Mouse (Mus musculus) kidney, adult 2 months (tissue): ENCODE results near the gene BC030499. TPM values are rescaled to one million over a fixed set of nuclear protein-coding genes. Genes with fewer than 3 reads are reported as not detected.
A peak's percentile ranks its signal among the peaks of the same experiment; 100 is the strongest.

Experiments
- DNase-seq: peaks from one replicate; pipeline ENCODE4 v3.0.0; 2021
- H3K27ac ChIP-seq: fragments of 200-500 bp; 2 replicates; pipeline ENCODE4 v1.5.1; 2012; ENCODE audit warnings: low read depth, low read length, control low read depth, inconsistent platforms; ENCODE audit not compliant: insufficient read depth
- H3K27me3 ChIP-seq: fragments of 200-500 bp; replicated peaks from 2 replicates; pipeline ENCODE4 v1.6.1; 2012; ENCODE audit warnings: mild to moderate bottlenecking, moderate library complexity, low read length, inconsistent platforms; ENCODE audit not compliant: control insufficient read depth, insufficient read depth
- H3K36me3 ChIP-seq: fragments of 200-500 bp; 2 replicates; pipeline ENCODE4 v1.6.1; 2012; ENCODE audit warnings: mild to moderate bottlenecking, moderate library complexity, low read length, inconsistent platforms; ENCODE audit not compliant: control insufficient read depth, insufficient read depth
- H3K4me1 ChIP-seq: fragments of 200-500 bp; 2 replicates; pipeline ENCODE4 v1.6.1; 2011; ENCODE audit warnings: low read length; ENCODE audit not compliant: control insufficient read depth, insufficient read depth
- H3K4me3 ChIP-seq: fragments of 200-500 bp; 2 replicates; pipeline ENCODE4 v1.5.1; 2011; ENCODE audit warnings: mild to moderate bottlenecking, low read depth, low read length, control low read depth; ENCODE audit not compliant: insufficient read depth
- CTCF ChIP-seq: fragments of 200-500 bp; conservative IDR thresholded peaks from 2 replicates; pipeline ENCODE4 v1.5.1; 2011; ENCODE audit warnings: low read depth, mild to moderate bottlenecking, control low read depth, low read length, moderate library complexity, mixed read lengths; ENCODE audit not compliant: insufficient read depth, insufficient read length
- POLR2A ChIP-seq: fragments of 200-500 bp; IDR thresholded peaks from one replicate; pipeline ENCODE4 v1.6.1; 2011; ENCODE audit warnings: low read depth, low read length, control low read depth
- WGBS: fragments of 180-500 bp; shearing (Covaris S2); methylation state at CpG from one replicate; pipeline ENCODE4 v1.1.7; 2018; 5-methylcytosine and 5-hydroxymethylcytosine counted together
- polyA plus RNA-seq: library from polyadenylated mRNA; depleted of rRNA; stranded (reverse); fragments of >200 nt; gene quantifications from 2 replicates; pipeline ENCODE4 v1.2.3, GENCODE M21; 2012; rRNA removed

Gene BC030499
- 0.15 and 0.19 TPM in 2 replicates for polyA plus RNA-seq

DNA sequence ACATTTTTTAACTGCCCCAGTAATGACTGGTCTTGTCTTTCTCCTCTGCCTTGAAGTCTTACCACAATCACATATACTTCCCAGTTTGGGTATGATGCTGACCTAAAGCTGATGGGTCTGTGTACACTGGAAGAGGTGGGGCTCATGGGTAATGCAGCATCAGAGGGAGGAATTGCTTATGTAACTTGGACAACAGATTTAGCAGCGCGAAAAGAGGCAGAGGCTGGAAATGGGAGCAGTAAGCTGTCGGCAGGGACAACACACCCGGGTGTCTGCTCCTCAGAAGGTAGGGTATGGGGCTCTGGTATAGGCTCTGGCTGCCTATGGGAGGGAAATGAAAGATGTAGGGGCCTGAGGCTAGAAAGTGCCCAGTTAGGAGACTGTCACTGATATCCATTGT lies at the start of gene BC030499:
TSS of gene BC030499 (plus strand) at position 188 of the 400 bp plus-strand sequence.
- H3K36me3 ChIP-seq = peaks cover 16% of the 10 kb centered on the region
- H3K27me3 ChIP-seq = no peaks in the 10 kb centered on the region
- DNase-seq = no peak
- no peak within 1 kb of the TSS for H3K27ac ChIP-seq
- 89% methylated on average over 4 of the region's 4 CpGs for WGBS
- H3K4me1 ChIP-seq = no peaks in the 10 kb centered on the region
- no peak for TF ChIP-seq CTCF
- TF ChIP-seq POLR2A = no peak
- no peak within 1 kb of the TSS for H3K4me3 ChIP-seq

DNA sequence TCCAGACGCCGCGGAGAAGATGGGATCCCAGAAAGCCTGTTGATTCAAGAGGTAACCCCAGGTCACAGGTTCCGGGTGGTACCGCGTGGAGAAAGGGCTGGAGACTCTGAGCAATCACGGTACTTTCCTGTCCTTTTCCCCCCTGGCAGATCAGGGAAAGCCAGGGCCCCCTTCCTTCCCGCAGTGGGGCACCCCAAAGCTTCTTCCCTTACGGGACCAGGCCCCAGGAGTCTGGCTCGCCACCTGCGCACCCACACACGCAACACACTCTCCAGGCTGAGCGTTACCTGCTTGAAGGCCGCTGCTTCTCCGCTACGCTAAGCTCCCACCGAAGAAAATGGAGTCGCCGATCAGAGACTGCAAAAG lies 45.4 kb upstream of the BC030499 start:
- DNase-seq = no peak
- Histone ChIP-seq H3K27ac (peak overlapping the region; percentile 99), H3K36me3 (no peaks in the 10 kb centered on the region), H3K4me1 (peaks cover 9% of the 10 kb centered on the region), H3K27me3 (no peaks in the 10 kb centered on the region), H3K4me3 (peak overlapping the region; percentile 83)
- TF ChIP-seq CTCF (no peak), POLR2A (no peak)
- WGBS = 1% methylated on average over 19 of the region's 19 CpGs

DNA sequence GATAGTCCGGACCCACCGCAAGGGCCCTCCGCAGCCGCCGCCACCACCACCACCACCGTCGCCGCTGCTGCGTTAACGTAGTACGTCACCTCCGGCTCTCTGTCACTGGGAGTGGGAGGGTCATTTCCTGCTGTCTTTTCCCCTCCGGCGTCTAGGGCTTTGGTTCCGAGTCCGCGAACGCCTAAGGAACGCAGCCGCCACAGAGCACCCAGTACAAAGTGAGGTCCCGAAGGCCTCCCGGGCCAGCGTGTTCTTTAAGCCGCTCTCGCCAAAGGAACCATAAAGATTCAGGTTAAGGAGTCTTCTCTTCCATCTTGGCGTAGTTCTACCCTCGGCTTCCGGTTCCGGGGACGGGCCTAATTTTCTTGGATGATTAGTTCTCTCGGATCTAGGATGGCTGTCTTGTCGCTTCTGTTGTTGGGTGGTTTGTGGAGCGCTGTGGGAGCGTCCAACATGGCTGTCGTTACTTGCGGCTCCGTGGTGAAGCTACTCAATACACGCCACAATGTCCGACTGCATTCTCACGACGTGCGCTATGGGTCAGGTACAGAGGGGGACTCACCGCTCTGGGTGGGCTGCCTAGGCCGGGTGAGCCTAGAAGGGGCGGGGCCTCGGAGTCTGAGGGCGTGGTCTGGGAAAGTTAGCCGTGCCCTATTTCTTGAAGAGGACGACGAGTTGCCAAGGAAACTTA lies 44.9 kb upstream of the BC030499 start, which contains the start of the genes Sdf2 and Supt6:
TSS of gene Sdf2 (plus strand) at position 120 of the 691 bp plus-strand sequence.
TSS of gene Supt6 (minus strand) at position 361 of the 691 bp plus-strand sequence.
- H3K27ac ChIP-seq = peak within 1 kb of the TSS; percentile 99
- under 1% methylated on average over 50 of the region's 50 CpGs for WGBS
- DNase-seq = peak; percentile 96

DNA sequence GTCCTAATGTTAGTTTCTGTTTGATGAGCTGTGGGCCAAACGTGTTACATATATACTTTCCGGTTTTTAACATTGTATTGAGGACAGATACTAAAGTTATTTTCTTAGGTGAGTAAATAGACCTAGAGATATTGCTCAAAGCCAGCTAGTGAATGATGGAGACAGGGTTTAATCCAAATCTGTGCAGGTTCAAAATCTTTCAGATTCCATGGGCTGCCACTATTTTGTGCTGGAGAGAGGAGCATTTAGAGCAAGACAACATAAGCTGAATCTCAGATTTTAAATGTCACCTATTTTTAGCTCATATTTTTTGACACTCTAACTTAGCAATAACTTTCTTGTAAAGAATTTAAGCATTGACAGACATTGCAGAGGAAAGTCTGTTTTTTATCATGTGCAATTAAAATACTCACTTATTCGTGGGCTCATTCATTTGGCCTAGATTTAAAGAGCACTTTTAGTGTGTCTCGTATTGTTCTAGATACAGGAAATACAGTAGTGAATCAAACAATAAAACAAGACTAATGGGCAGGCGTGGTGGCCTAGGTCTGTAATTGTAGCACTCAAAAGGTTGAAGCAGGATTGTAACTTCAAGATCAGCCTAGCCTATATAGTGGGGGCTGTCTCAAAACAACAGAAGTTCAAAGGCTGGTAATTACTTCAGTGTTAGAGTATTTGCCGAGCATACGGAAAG lies 44.2 kb upstream of the BC030499 start:
- Histone ChIP-seq H3K4me1 (peaks cover 9% of the 10 kb centered on the region), H3K36me3 (no peaks in the 10 kb centered on the region), H3K27me3 (no peaks in the 10 kb centered on the region), H3K4me3 (peak overlapping the region; percentile 83), H3K27ac (peak overlapping the region; percentile 99)
- no peak for TF ChIP-seq POLR2A
- no peak for TF ChIP-seq CTCF
- DNase-seq = no peak
- 19% methylated on average over 7 of the region's 7 CpGs for WGBS

More for the DNA sequence above, 44.9 kb upstream of the BC030499 start, which contains the start of the genes Sdf2 and Supt6:
- TF ChIP-seq POLR2A (peak; percentile 33), CTCF (no peak)
- Histone ChIP-seq H3K27me3 (no peaks in the 10 kb centered on the region), H3K4me1 (peaks cover 9% of the 10 kb centered on the region), H3K4me3 (peak within 1 kb of the TSS; percentile 83), H3K36me3 (no peaks in the 10 kb centered on the region)

- no peak overlapping the region; the same call in 1 of the 2 replicates for H3K4me3 ChIP-seq
- H3K27me3 ChIP-seq = no peaks in the 10 kb centered on the region
- TF ChIP-seq CTCF = no peak
- no peak for TF ChIP-seq POLR2A
- WGBS = 31% methylated on average over 3 of the region's 3 CpGs
- peaks cover 9% of the 10 kb centered on the region for H3K4me1 ChIP-seq
- DNase-seq = no peak
- H3K36me3 ChIP-seq = no peaks in the 10 kb centered on the region; the same call in 1 of the 2 replicates
- no peak overlapping the region for H3K27ac ChIP-seq
Observed at GRCm38 (mm10) chr11:78247012-78247348, 43.7 kb upstream of the BC030499 start.

DNA sequence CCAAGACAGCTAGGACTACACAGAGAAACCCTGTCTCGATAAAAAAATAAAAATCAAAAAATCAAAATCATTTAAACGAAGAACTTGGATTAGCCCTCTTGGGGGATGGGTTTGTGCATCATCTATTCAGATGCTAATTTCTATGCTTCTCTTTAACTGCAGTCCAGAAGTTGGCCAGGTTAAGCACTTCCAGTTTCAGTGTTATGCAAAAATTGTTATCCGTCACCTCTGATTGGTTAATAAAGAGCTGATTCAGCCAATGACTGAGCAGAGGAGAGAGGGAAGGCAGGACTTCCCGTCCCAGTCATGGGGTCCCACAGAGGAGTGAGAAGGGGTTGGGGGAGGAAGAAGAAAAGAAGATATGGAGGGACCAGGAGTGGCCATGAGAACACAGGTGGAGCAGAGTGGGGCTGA lies 42.9 kb upstream of the BC030499 start:
- Histone ChIP-seq H3K4me3 (no peak overlapping the region), H3K4me1 (peaks cover 9% of the 10 kb centered on the region), H3K27ac (no peak overlapping the region), H3K36me3 (no peaks in the 10 kb centered on the region; the same call in 1 of the 2 replicates), H3K27me3 (no peaks in the 10 kb centered on the region)
- no peak for TF ChIP-seq POLR2A
- TF ChIP-seq CTCF = no peak
- 76% methylated on average over 4 of the region's 4 CpGs for WGBS
- no peak for DNase-seq

- WGBS = 100% methylated on average over 1 of the region's 1 CpGs
- Histone ChIP-seq H3K36me3 (peaks cover 2% of the 10 kb centered on the region), H3K4me1 (no peaks in the 10 kb centered on the region; the same call in 1 of the 2 replicates), H3K4me3 (no peak overlapping the region), H3K27me3 (no peaks in the 10 kb centered on the region), H3K27ac (no peak overlapping the region)
- DNase-seq = peak; percentile 58
- TF ChIP-seq POLR2A = no peak
- TF ChIP-seq CTCF = no peak; the same call in 1 of the 2 replicates
Observed at GRCm38 (mm10) chr11:78256618-78257017, 34.0 kb upstream of the BC030499 start.
